Mouse (Mus musculus): ENCODE measurements at regions not wholly inside any gene's neighbourhood (a gene's known extent, or its start where the extent isn't known, plus 50 kb on each side); places are given as distances from the start of the nearest gene placed in this dataset.

GRCm38 (mm10) chr11:114270358-114271072 lies 203.7 kb upstream of the Sdk2 start:
- no peak for DNase-seq (ENCODE audit: low spot score)

- DNase-seq (ENCODE audit: low spot score): no peak
These were observed 195.1 kb upstream of the Sdk2 start for GRCm38 (mm10) chr11:114261959-114262358.

GRCm38 (mm10) chr11:114258218-114258617 lies 191.4 kb upstream of the Sdk2 start:
- no peak for DNase-seq (ENCODE audit: low spot score)

GRCm38 (mm10) chr11:114257756-114258155 lies 190.9 kb upstream of the Sdk2 start:
- DNase-seq (ENCODE audit: low spot score): no peak

- no peak for DNase-seq (ENCODE audit: low spot score)
These were observed 190.2 kb upstream of the Sdk2 start for GRCm38 (mm10) chr11:114257061-114257460.

DNA sequence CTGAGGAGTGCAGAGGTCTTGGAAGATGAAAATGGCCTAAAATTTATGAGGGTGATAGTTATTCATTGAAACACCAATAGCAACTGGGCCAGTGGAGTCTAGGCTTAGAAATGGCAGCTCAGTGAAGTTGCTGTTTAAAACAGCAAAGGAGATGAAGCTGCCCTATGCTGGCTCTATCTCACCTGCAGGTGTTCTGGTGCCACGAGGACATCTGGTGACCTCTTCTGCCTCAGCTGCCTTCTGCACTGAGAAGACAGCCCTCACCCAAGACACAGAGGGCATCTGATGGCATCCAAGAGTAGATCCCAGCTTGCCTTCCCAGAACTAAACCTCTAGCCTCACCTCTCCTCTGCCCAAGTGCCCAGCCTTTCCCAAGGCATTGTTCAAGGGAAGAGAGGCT lies 187.5 kb upstream of the Sdk2 start:
- DNase-seq (ENCODE audit: low spot score): no peak

- no peak for DNase-seq (ENCODE audit: low spot score)
These were observed 184.8 kb upstream of the Sdk2 start for GRCm38 (mm10) chr11:114251614-114252013.

DNA sequence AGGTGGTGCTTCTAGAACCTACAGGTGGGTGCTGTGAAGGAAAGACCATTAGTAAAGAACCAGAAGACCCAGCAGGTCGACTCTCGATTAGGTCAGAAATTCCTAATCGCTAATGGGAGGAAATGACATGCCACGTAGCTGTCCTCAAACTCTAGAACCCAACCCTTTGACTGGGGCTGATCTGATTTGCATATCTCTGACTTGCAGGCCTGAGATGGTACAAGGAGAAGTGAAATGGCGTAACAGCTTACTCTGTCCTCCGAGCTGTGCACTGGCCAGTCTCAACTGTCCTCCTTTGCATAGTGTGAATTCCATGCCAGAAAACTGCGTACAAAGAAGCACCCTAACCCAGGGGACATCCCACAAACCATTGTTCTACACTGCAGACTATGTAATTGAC lies 182.4 kb upstream of the Sdk2 start:
- no peak for DNase-seq (ENCODE audit: low spot score)

GRCm38 (mm10) chr11:114248261-114248898 lies 181.5 kb upstream of the Sdk2 start:
- DNase-seq (ENCODE audit: low spot score): no peak

DNA sequence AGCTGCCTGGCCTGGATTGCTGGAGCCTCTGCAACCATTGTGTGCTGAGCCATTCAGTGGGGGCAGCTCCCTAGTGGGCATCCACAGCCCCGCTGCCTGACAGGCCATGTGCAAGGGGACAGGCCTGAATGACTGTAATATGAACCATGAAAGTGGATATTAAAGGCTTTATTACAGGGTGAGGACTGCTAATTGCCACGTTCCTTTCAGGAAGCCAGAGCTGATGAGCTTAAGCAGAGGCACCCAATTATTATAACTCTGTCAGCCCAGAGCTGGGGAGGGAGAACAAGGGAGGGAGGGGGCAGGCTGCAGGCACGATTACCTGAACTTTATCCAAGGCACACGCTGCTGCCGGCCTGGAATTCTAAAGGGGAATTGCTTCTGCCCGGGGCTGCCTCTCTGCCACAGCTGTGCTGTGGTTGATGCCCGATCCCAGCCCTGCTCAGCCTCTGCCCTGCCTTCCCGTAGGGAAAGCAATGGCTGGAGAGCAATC lies 172.5 kb upstream of the Sdk2 start:
- no peak for DNase-seq (ENCODE audit: low spot score)

- DNase-seq (ENCODE audit: low spot score): no peak
These were observed 172.0 kb upstream of the Sdk2 start for GRCm38 (mm10) chr11:114238801-114239200.

GRCm38 (mm10) chr11:114238316-114238715 lies 171.5 kb upstream of the Sdk2 start:
- DNase-seq (ENCODE audit: low spot score): no peak

DNA sequence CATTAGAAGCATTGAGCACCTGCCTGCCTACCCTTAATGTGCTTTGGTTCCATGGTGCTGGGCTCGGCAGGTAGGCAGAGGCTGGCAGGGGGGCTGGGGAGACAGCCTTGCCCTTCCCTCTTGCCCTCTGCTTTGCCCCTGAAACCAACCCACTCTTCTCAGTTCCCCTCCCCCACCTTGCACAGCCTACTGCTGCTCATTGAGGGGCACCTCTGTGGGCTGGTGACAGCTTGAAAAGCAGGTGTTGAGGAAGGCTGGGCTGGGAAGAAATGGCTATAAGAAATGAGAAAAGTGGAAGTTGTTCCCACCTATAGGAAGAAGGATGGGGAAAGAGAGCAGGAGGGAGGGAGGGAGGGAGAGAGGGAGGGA lies 167.7 kb upstream of the Sdk2 start:
- DNase-seq (ENCODE audit: low spot score): no peak

DNA sequence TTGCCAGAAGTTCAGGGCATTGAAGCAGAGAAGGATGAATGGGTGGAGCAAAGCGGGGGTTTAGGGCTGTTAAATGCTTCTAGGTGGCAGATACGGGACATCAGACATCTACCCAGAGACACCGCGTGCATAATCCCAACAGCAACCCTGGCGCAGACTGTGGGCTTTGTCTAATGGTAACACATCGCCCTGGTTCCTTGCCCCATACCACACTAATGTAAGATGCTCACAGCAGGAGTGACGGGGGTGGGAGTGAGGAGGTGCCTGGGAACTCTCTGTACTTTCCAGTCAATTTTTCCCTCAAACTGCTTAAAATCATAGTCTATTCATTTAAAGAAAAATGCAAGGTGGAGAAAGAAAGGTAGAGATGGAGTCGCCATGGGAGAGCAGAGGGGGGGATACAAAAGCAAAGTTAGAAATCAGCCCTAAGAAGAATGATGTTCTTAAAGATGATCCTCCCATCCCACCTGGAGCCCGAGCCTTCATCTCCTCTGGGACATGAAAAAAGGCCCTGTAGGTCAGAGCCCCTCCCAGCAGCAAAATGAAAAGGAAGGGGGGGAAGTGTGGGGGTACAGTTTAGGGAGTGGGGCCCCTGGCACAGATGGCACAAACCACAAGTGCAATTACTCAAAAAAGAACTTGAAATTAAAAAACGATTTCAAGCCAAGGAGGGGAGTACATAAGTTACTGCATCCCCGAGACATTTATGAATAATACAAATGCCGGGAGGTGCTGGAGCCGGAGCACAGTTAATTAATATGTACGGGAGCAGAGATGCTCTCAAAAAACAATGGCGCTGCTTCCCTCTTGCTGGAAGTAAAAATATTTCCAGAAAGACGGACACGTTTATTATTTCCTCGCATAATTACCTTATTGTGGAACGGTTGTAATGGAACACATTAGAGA lies 167.0 kb upstream of the Sdk2 start:
- no peak for DNase-seq (ENCODE audit: low spot score)

DNA sequence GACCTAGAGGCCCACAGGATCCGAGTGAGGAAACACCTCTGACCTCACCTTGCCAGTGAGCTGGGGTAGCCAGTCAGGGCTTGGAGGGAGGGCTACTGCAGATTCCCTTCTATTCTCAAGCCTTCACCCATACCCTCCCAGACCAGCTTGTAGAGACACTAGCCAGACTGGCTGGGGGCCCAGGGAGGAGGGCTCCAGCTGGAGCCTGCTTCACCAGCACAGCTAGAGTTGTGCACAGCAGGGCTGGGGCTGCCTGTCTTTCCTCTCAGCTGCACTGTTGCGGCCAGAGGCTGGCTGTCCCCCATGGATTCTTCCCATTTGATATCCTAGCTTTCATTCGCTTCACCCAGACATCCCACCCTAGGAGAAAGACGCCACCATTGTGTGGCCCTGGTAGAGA lies 165.0 kb upstream of the Sdk2 start:
- DNase-seq (ENCODE audit: low spot score): no peak

GRCm38 (mm10) chr11:114229763-114230162 lies 162.9 kb upstream of the Sdk2 start:
- DNase-seq (ENCODE audit: low spot score): no peak

DNA sequence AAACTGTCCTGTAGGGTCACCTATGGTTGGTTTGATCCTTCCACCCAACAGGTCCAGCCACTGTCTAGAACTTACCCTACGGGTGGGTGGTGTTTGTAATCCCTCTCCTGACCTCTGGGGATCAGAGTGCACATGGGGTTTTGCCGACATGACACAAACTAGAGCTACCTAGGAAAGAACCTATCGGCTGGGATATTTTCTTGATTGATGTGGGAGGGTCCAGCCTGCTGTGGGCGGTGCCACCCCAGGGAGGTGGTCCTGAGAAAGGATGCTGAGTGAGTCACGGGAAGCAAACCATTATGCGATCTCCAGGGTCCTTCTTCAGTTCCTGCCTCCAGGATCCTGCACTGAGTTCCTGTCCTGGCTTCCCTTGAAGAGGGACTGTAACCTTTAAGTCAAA lies 162.3 kb upstream of the Sdk2 start:
- no peak for DNase-seq (ENCODE audit: low spot score)

GRCm38 (mm10) chr11:114226553-114226952 lies 159.7 kb upstream of the Sdk2 start:
- no peak for DNase-seq (ENCODE audit: low spot score)

DNA sequence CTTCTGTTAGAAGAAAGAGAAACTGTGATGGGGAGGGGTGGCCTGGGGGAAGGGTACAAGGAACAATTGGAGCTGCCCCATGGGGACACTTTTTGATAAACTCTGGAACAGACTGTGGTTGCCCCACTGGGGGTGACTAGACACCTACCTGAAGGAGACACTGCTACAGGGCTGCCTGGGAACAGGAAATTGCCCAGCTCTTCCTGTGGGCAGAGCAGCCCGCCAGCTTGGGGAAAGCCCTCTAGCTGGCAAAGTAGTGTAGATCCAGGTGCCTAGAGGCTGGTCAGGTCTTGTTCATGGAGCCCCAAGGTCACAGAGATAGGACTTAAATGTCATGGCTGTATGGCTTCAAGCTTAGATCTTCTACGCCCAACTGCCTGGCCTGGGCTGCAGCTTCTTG lies 157.9 kb upstream of the Sdk2 start:
- no peak for DNase-seq (ENCODE audit: low spot score)

- DNase-seq (ENCODE audit: low spot score): no peak
These were observed 156.2 kb upstream of the Sdk2 start for GRCm38 (mm10) chr11:114223061-114223460.

DNA sequence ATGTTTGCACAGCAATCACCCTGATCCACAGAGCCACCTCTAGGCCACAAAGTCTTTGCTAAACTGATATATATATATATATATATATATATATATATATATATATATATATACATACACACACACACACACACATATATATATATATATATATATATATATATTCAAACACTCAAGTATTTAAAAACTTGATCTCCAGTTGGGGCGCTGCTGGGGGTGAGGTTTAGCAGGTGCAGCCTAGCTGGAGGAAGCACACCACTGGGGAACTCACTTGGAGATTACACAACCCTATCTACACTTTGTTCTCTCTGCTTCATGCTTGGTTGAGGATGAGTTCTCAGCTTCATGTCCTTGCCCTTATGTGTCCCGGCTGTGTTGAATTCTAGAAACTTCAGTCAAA lies 153.6 kb upstream of the Sdk2 start:
- no peak for DNase-seq (ENCODE audit: low spot score)

DNA sequence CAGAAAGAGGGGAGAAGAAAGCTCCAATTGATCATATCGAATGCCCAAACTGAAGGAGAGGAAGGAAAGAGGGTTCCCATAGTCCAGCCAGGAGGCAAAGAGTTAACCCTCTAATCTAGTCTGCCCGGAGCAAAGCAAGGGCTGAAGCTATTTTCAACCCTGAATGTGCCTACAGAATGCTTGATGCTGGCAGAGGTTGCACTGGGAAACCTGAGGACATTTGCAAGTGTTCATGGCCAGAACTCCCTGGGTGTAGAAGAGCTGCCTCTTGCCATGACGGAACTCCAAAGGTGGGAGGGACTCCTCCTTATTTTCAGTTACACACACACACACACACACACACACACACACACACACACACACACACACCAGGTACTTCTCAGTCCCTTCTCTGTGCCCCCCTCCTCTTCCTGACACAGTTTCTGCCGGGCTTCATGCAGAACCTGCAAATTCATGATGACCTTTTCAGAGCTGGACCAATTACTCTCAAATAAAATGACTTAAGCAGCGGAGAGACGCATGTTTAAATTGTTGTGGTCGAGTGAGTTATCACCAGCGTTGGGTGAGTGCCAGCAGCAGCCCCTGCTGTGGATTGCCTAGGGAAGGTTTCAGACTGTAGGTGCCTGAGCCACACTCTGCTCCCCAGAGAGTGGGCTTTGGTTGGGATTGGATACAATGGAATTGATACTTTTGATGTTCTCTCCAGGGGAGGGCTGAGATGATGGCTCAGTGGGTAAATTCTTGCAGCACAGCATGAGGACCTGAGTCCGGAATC lies 152.1 kb upstream of the Sdk2 start:
- DNase-seq (ENCODE audit: low spot score): no peak

All from urinary bladder, adult 2 months (tissue).